9 mouse cellular contexts compared by ENCODE assay signal in the genomic region with DNA sequence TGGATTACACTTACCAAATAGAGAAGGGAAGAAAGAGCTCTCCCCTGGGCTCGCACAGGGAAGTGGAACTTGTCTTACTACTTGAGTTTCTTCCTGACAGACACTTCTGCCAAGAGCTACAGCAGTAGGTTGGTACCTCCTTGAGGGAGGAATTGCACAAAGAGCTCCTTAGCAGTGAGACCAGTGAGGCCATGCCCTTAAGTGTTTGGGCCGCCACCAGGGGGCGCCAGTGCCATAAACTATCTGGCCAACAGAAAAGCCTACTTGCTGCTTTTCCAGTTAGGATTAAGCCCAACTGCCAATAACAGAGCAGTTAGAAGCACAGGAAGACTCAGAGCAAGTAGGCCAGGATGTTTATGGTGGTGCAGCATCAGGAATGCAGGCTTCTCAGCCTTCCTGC. TPM values are rescaled to one million over a fixed set of nuclear protein-coding genes. Genes with fewer than 3 reads are reported as not detected.
DNase-seq lines count a peak whose midpoint lies in the region; ATAC-seq and TF ChIP-seq lines count a peak whose summit lies in the region.
"Had no signal": no experiment of that assay in that cellular context is flagged by ENCODE, and none has a peak within 500 bp of the region (broad histone marks: within the 10 kb centered on the region; RNA-seq: fewer than 3 reads in every experiment).

No protein-coding gene starts in this region.

- H3K4me1 ChIP-seq in bone marrow, adult 2 months (ENCODE audit: control insufficient read depth, insufficient read depth, low read length) = no peaks in the 10 kb centered on the region
- no peaks in the 10 kb centered on the region for H3K4me1 ChIP-seq in embryonic fibroblast, embryonic 13.5 days (ENCODE audit: control insufficient read depth, insufficient read depth, low read length)
- H3K4me1 ChIP-seq in kidney, embryonic 16.5 days (ENCODE audit: insufficient read depth, low read length) = no peaks in the 10 kb centered on the region
- no peaks in the 10 kb centered on the region for H3K4me1 ChIP-seq in neural tube, embryonic 11.5 days (ENCODE audit: control insufficient read depth, insufficient read depth, low read length)
- H3K4me1 ChIP-seq in stomach, postnatal 0 days (replicated peaks; ENCODE audit: control insufficient read depth, insufficient read depth) = no peaks in the 10 kb centered on the region
- H3K4me1 ChIP-seq: hindbrain, embryonic 15.5 days had no signal

- TF ChIP-seq CTCF in bone marrow, adult 2 months (IDR thresholded peaks at IDR 0.05; ENCODE audit: control insufficient read depth, insufficient read depth, low read length) = peak; percentile 83
- peak; percentile 58; the same call in 1 of the 2 replicates for TF ChIP-seq CTCF in embryonic fibroblast, embryonic 13.5 days (IDR thresholded peaks at IDR 0.05; ENCODE audit: borderline replicate concordance, insufficient read depth, low read length)
- peak; percentile 97 for TF ChIP-seq CTCF in stomach, postnatal 0 days (IDR thresholded peaks at IDR 0.05; ENCODE audit: low read depth)

- TF ChIP-seq POLR2A in bone marrow, adult 2 months (IDR thresholded peaks at IDR 0.05; ENCODE audit: borderline replicate concordance, control insufficient read depth, low read depth, low read length) = no peak
- TF ChIP-seq POLR2A in embryonic fibroblast, embryonic 13.5 days (IDR thresholded peaks at IDR 0.05; ENCODE audit: low read depth, low read length) = no peak

- no peak overlapping the region for H3K27ac ChIP-seq in bone marrow, adult 2 months (ENCODE audit: control insufficient read depth, insufficient read depth, low read depth, low read length, poor library complexity)
- H3K27ac ChIP-seq in embryonic fibroblast, embryonic 13.5 days (ENCODE audit: insufficient read depth, low read length) = no peak overlapping the region
- H3K27ac ChIP-seq in kidney, embryonic 16.5 days (ENCODE audit: low read length) = no peak overlapping the region
- no peak overlapping the region for H3K27ac ChIP-seq in neural tube, embryonic 11.5 days (ENCODE audit: low read depth, low read length)
- no peak overlapping the region for H3K27ac ChIP-seq in stomach, postnatal 0 days (replicated peaks)
- H3K27ac ChIP-seq: hindbrain, embryonic 15.5 days had no signal

- DNase-seq in CD4-positive, CD25-positive, alpha-beta regulatory T cell, adult 2 months (ENCODE audit: low read depth, low spot score) = peak; percentile 90
- DNase-seq in heart, adult 9 months (ENCODE audit: low spot score in 2 of 2) = peak; percentile 51 to 76
- DNase-seq in liver = peak; percentile 86
- peak; percentile 92 for DNase-seq in neural tube, embryonic 11.5 days (ENCODE audit: low spot score)
- peak; percentile 88 for DNase-seq in stomach, postnatal 0 days (ENCODE audit: low spot score)

- peak; percentile 69 for ATAC-seq in kidney, embryonic 16.5 days (ENCODE audit: low FRiP score, low TSS enrichment)
- no peak for ATAC-seq in neural tube, embryonic 11.5 days (ENCODE audit: insufficient read depth, low FRiP score, low TSS enrichment)
- peak; percentile 80 for ATAC-seq in stomach, postnatal 0 days (ENCODE audit: low FRiP score, low TSS enrichment)

- H3K27me3 ChIP-seq in kidney, embryonic 16.5 days (ENCODE audit: insufficient read depth, low read length) = no peaks in the 10 kb centered on the region
- no peaks in the 10 kb centered on the region for H3K27me3 ChIP-seq in neural tube, embryonic 11.5 days (ENCODE audit: control insufficient read depth, insufficient read depth, low read length)
- no peaks in the 10 kb centered on the region for H3K27me3 ChIP-seq in stomach, postnatal 0 days (ENCODE audit: control insufficient read depth, insufficient read depth, low read length)
- H3K27me3 ChIP-seq: hindbrain, embryonic 15.5 days had no signal

- 0% methylated on average over 3 of the region's 3 CpGs for WGBS in bone marrow, adult 2 months
- 20% methylated on average over 3 of the region's 3 CpGs for WGBS in kidney, embryonic 16.5 days
- 17% methylated on average over 3 of the region's 3 CpGs for WGBS in neural tube, embryonic 11.5 days
- WGBS in stomach, postnatal 0 days = 11% methylated on average over 3 of the region's 3 CpGs

- no peak overlapping the region for H3K4me3 ChIP-seq in bone marrow, adult 2 months (replicated peaks; ENCODE audit: control insufficient read depth, low read depth, low read length)
- H3K4me3 ChIP-seq in embryonic fibroblast, embryonic 13.5 days (ENCODE audit: insufficient read depth, low read length) = no peak overlapping the region
- no peak overlapping the region for H3K4me3 ChIP-seq in kidney, embryonic 16.5 days (ENCODE audit: low read length)
- H3K4me3 ChIP-seq in neural tube, embryonic 11.5 days (ENCODE audit: low read depth, low read length) = no peak overlapping the region
- H3K4me3 ChIP-seq in stomach, postnatal 0 days (ENCODE audit: low read depth, low read length) = no peak overlapping the region
- H3K4me3 ChIP-seq: hindbrain, embryonic 15.5 days had no signal

- H3K36me3 ChIP-seq in kidney, embryonic 16.5 days (ENCODE audit: insufficient read depth, low read length) = peaks cover 44% of the 10 kb centered on the region
- H3K36me3 ChIP-seq in neural tube, embryonic 11.5 days (ENCODE audit: control insufficient read depth, insufficient read depth, low read length) = peaks cover 5% of the 10 kb centered on the region
- peaks cover 6% of the 10 kb centered on the region; the same call in 1 of the 2 replicates for H3K36me3 ChIP-seq in stomach, postnatal 0 days (ENCODE audit: control insufficient read depth, insufficient read depth, low read length)

- H3K9ac ChIP-seq in kidney, embryonic 16.5 days (replicated peaks; ENCODE audit: low read length) = no peak overlapping the region
- H3K9ac ChIP-seq in neural tube, embryonic 11.5 days (ENCODE audit: low read length) = no peak overlapping the region
- H3K9ac ChIP-seq in stomach, postnatal 0 days (ENCODE audit: low read length) = no peak overlapping the region
- H3K9ac ChIP-seq: hindbrain, embryonic 15.5 days had no signal

- no peak for TF ChIP-seq EP300 in stomach, postnatal 0 days (optimal IDR thresholded peaks at IDR 0.05)

- H3K9me3 ChIP-seq in kidney, embryonic 16.5 days (ENCODE audit: low read length) = no peaks in the 10 kb centered on the region
- H3K9me3 ChIP-seq in neural tube, embryonic 11.5 days (ENCODE audit: control insufficient read depth, low read length) = no peaks in the 10 kb centered on the region
- no peaks in the 10 kb centered on the region for H3K9me3 ChIP-seq in stomach, postnatal 0 days (ENCODE audit: control insufficient read depth, low read length)
- H3K9me3 ChIP-seq: hindbrain, embryonic 15.5 days had no signal

- no peak overlapping the region for H3K4me2 ChIP-seq in kidney, embryonic 16.5 days (replicated peaks; ENCODE audit: low read depth, low read length)
- H3K4me2 ChIP-seq in neural tube, embryonic 11.5 days (ENCODE audit: low read depth) = no peak overlapping the region
- no peak overlapping the region for H3K4me2 ChIP-seq in stomach, postnatal 0 days (replicated peaks; ENCODE audit: low read depth)
- H3K4me2 ChIP-seq: hindbrain, embryonic 15.5 days had no signal

RNA-seq across cellular contexts. Expression of gene Glipr2, which starts 31.4 kb away (rescaled TPM):
- 20.8 and 49.7 TPM in 2 replicates for polyA plus RNA-seq in bone marrow, adult 2 months (2011; ENCODE audit: insufficient read depth, insufficient read length, low replicate concordance, missing spikeins)
- 177 and 225 TPM in 2 replicates for polyA plus RNA-seq in embryonic fibroblast, embryonic 13.5 days (2011; ENCODE audit: insufficient read length, low read depth, missing spikeins)
- 82.1 and 86.3 TPM in 2 replicates for polyA plus RNA-seq in kidney, embryonic 16.5 days (2015; fragmentation: Nextera tagmentation; extraction: Ambion mirVana)
- polyA plus RNA-seq in neural tube, embryonic 11.5 days (2014; fragmentation: Nextera tagmentation; extraction: Ambion mirVana) = 109 and 117 TPM in 2 replicates
- 43.4 and 46.4 TPM in 2 replicates for polyA plus RNA-seq in stomach, postnatal 0 days (2015; fragmentation: Nextera tagmentation; extraction: Ambion mirVana)

RNA-seq across cellular contexts. Expression of gene Reck, which starts 50.4 kb away (rescaled TPM):
- polyA plus RNA-seq in bone marrow, adult 2 months (2011; ENCODE audit: insufficient read depth, insufficient read length, low replicate concordance, missing spikeins) = 1.1 and 2.9 TPM in 2 replicates
- polyA plus RNA-seq in embryonic fibroblast, embryonic 13.5 days (2011; ENCODE audit: insufficient read length, low read depth, missing spikeins) = 18.5 and 25.1 TPM in 2 replicates
- 27.2 and 28.5 TPM in 2 replicates for polyA plus RNA-seq in kidney, embryonic 16.5 days (2015; fragmentation: Nextera tagmentation; extraction: Ambion mirVana)
- 15.9 and 18.5 TPM in 2 replicates for polyA plus RNA-seq in neural tube, embryonic 11.5 days (2014; fragmentation: Nextera tagmentation; extraction: Ambion mirVana)
- polyA plus RNA-seq in stomach, postnatal 0 days (2015; fragmentation: Nextera tagmentation; extraction: Ambion mirVana) = 10.2 and 11.3 TPM in 2 replicates

RNA-seq across cellular contexts. Expression of gene Ccin, which starts 57.5 kb away (rescaled TPM):
- polyA plus RNA-seq in bone marrow, adult 2 months (2011; ENCODE audit: insufficient read depth, insufficient read length, low replicate concordance, missing spikeins) = not detected in 2 replicates
- polyA plus RNA-seq in embryonic fibroblast, embryonic 13.5 days (2011; ENCODE audit: insufficient read length, low read depth, missing spikeins) = 0.25 and 0.26 TPM in 2 replicates
- polyA plus RNA-seq in kidney, embryonic 16.5 days (2015; fragmentation: Nextera tagmentation; extraction: Ambion mirVana) = not detected in 2 replicates
- polyA plus RNA-seq in neural tube, embryonic 11.5 days (2014; fragmentation: Nextera tagmentation; extraction: Ambion mirVana) = not detected in 2 replicates
- not detected in 2 replicates for polyA plus RNA-seq in stomach, postnatal 0 days (2015; fragmentation: Nextera tagmentation; extraction: Ambion mirVana)
- polyA plus RNA-seq: hindbrain, embryonic 15.5 days had no signal
